Mouse (Mus musculus): ENCODE data around the gene Nuak1. TPM values are rescaled to one million over a fixed set of nuclear protein-coding genes. Genes with fewer than 3 reads are reported as not detected.

The Nuak1 gene
- total and polyA plus RNA-seq, 2 experiments, result 0.65 to 1.4 TPM

DNA sequence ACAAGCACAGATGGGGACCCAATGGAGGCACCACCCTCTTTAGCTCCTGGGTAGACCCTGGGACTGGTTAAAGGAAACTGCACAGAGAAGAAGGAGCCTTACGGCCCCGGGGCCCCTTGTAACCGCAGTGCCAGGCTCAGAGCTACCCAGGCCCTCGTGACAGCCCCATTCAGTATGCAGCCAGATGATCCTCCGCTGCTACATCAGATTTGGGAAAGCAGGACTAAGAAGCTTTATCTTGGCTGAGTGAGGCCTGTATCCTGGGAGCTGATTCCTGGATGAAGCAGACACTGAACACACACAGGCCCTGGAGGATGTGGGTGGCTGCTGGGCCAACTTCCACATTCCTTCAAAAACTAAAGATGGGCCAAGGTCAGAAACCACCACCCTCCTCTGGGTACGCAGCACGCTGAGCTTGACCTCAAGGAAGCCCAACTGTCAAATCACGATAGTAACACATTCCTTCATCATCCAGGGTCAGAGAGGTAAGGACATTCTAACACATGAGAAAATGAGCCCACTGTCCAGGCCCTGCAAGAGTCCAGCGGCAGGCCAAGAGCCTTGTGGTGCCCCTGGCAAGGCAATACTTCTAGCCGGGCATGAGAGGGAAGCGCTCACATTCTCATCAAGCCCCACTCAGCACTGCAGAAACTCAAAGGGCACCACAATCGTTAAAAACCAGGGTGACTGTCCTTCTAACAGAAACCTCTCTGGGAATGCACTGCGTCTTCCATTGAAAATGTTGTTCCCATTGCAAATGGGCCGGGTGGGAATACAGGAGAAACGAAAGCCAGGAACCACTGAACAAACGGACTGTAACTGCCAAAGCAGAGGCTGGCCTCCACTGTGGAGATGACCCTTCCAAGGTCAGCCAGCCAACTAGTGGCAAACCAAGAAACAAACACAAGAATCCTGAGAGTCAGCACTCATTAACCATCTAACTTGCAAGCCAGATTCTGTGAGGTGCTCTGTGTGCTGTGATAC, 29.0 kb downstream of the Nuak1 start:
- Histone ChIP-seq H3K27me3 (ENCODE audit: control insufficient read depth, insufficient read depth, low read length) (no peaks in the 10 kb centered on the region), H3K4me1 (ENCODE audit: control insufficient read depth, insufficient read depth, low read length) (peaks cover 2% of the 10 kb centered on the region; the same call in 1 of the 2 replicates), H3K79me2 (ENCODE audit: control insufficient read depth, insufficient read depth, low read length) (no peaks in the 10 kb centered on the region), H3K36me3 (ENCODE audit: control insufficient read depth, insufficient read depth, low read length) (no peaks in the 10 kb centered on the region), H3K9ac (ENCODE audit: low read depth, low read length) (no peak overlapping the region), H3K27ac (replicated peaks; ENCODE audit: insufficient read depth, low read depth, low read length) (no peak overlapping the region), H3K4me3 (ENCODE audit: insufficient read depth, low read depth, low read length) (no peak overlapping the region)
- 83% methylated on average over 16 of the region's 16 CpGs for WGBS
- no peak for DNase-seq (ENCODE audit: extremely low read depth, low read depth, low spot score)
- no peak for TF ChIP-seq CTCF (IDR thresholded peaks at IDR 0.05; ENCODE audit: low read depth, low read length)
- no peak for TF ChIP-seq POLR2A (IDR thresholded peaks at IDR 0.05; ENCODE audit: extremely low read depth, insufficient read depth, low read length)

DNA sequence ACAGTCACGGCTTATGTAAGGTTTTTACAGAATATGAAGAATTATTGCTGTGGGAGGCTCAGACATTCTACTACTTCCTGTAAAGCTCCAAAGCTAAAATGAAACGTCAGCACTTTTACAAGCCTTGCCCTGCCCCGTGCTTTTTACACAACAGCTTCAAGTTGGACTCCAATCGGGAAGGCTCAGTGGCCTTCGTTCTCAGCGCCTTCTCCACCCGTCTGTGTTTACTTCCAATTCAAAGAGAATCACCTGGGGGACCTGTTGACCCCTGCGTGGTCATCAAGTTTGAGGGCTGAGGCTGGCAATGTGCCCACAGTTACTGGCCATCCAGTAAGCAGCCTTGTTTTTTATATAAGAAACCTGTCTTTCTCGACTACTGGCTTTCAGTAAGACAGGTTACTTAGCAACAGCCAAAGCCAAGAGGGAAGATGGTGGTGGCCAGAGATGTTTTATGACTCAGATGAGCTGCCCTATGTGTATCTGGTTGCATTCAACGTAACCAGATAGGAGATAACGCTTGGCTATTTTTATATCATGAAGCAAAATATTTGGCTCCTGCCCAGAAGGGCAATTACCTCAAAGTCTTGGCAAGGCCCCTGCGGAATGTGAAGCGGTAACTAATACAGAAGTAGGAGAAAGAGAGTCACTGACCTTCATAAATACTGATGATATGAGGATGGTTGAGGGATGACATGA, 31.3 kb downstream of the Nuak1 start:
- no peaks in the 10 kb centered on the region for H3K36me3 ChIP-seq (ENCODE audit: control insufficient read depth, insufficient read depth, low read length)
- no peak overlapping the region for H3K9ac ChIP-seq (ENCODE audit: low read depth, low read length)
- DNase-seq (ENCODE audit: extremely low read depth, low read depth, low spot score), result peak; percentile 53
- 53% methylated on average over 13 of the region's 13 CpGs for WGBS
- no peaks in the 10 kb centered on the region for H3K79me2 ChIP-seq (ENCODE audit: control insufficient read depth, insufficient read depth, low read length)
- H3K27me3 ChIP-seq (ENCODE audit: control insufficient read depth, insufficient read depth, low read length), result no peaks in the 10 kb centered on the region
- H3K4me3 ChIP-seq (ENCODE audit: insufficient read depth, low read depth, low read length), result no peak overlapping the region
- H3K27ac ChIP-seq (replicated peaks; ENCODE audit: insufficient read depth, low read depth, low read length), result no peak overlapping the region
- H3K4me1 ChIP-seq (ENCODE audit: control insufficient read depth, insufficient read depth, low read length), result peaks cover 2% of the 10 kb centered on the region; the same call in 1 of the 2 replicates
- no peak for TF ChIP-seq POLR2A (IDR thresholded peaks at IDR 0.05; ENCODE audit: extremely low read depth, insufficient read depth, low read length)
- TF ChIP-seq CTCF (IDR thresholded peaks at IDR 0.05; ENCODE audit: low read depth, low read length), result no peak

DNA sequence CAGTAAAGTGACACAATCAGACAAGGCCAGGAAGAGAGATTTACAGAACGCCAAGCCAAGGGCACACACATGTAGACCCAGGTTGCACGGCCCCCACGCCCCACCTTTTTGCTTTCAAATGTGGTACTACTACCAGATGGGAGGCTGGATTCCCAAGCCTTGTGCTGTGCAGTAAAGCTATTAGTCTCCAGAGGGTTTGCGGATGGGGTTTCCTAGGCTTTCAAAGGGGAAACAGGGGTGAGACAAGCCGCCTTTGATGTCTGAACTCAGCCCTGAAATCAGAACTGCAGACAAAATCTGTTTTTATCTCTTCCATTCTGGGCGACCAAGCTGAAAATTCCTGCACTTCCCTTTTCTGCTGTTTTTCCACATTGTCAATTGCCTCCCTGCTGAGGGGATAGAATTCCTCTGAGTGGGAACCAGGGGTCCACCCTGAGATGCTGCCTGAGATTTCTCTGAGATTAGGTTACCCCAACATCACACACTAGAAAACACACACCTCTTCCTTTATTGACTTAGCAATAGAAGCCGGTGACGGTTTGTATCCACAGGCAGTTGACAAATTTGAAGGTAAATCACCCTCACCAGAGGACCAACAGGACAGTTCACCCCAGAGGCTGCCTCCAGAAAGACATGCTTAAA, 35.1 kb downstream of the Nuak1 start:
- no peaks in the 10 kb centered on the region for H3K79me2 ChIP-seq (ENCODE audit: control insufficient read depth, insufficient read depth, low read length)
- H3K4me3 ChIP-seq (ENCODE audit: insufficient read depth, low read depth, low read length), result no peak overlapping the region
- no peaks in the 10 kb centered on the region for H3K36me3 ChIP-seq (ENCODE audit: control insufficient read depth, insufficient read depth, low read length)
- 84% methylated on average over 8 of the region's 8 CpGs for WGBS
- no peak for DNase-seq (ENCODE audit: extremely low read depth, low read depth, low spot score)
- TF ChIP-seq POLR2A (IDR thresholded peaks at IDR 0.05; ENCODE audit: extremely low read depth, insufficient read depth, low read length) (no peak), CTCF (IDR thresholded peaks at IDR 0.05; ENCODE audit: low read depth, low read length) (no peak)
- no peak overlapping the region for H3K9ac ChIP-seq (ENCODE audit: low read depth, low read length)
- no peak overlapping the region for H3K27ac ChIP-seq (replicated peaks; ENCODE audit: insufficient read depth, low read depth, low read length)
- H3K4me1 ChIP-seq (ENCODE audit: control insufficient read depth, insufficient read depth, low read length), result peaks cover 5% of the 10 kb centered on the region; the same call in 1 of the 2 replicates
- no peaks in the 10 kb centered on the region for H3K27me3 ChIP-seq (ENCODE audit: control insufficient read depth, insufficient read depth, low read length)

DNA sequence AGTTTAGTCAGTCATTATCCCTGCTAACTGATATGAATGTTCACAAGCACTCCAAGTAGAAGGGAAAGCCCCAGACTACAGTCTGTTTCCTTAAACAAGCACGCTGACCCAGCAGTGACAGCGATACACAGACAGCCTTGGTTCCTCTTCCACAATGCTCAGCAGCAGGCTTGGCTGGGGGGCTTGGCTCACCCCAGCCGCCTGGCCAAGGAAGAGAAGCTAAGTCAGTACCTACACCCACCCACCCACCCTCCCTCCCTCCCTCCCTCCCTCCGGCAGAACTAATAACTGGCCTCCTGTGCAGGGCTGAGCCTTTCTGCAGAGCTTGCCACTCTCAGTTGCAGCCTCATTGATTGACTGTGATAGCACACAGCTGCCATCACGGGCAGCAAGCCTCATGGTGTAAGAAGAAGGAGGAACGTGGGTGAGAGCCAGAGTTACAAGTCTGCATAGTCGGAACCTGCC, 38.5 kb downstream of the Nuak1 start:
- H3K36me3 ChIP-seq (ENCODE audit: control insufficient read depth, insufficient read depth, low read length), result no peaks in the 10 kb centered on the region
- H3K27me3 ChIP-seq (ENCODE audit: control insufficient read depth, insufficient read depth, low read length), result no peaks in the 10 kb centered on the region
- peaks cover 5% of the 10 kb centered on the region; the same call in 1 of the 2 replicates for H3K4me1 ChIP-seq (ENCODE audit: control insufficient read depth, insufficient read depth, low read length)
- DNase-seq (ENCODE audit: extremely low read depth, low read depth, low spot score), result peak; percentile 26
- 65% methylated on average over 7 of the region's 7 CpGs for WGBS
- TF ChIP-seq POLR2A (IDR thresholded peaks at IDR 0.05; ENCODE audit: extremely low read depth, insufficient read depth, low read length), result no peak
- TF ChIP-seq CTCF (IDR thresholded peaks at IDR 0.05; ENCODE audit: low read depth, low read length), result no peak
- H3K4me3 ChIP-seq (ENCODE audit: insufficient read depth, low read depth, low read length), result no peak overlapping the region
- H3K79me2 ChIP-seq (ENCODE audit: control insufficient read depth, insufficient read depth, low read length), result no peaks in the 10 kb centered on the region
- H3K27ac ChIP-seq (replicated peaks; ENCODE audit: insufficient read depth, low read depth, low read length), result no peak overlapping the region; the same call in 1 of the 2 replicates
- H3K9ac ChIP-seq (ENCODE audit: low read depth, low read length), result no peak overlapping the region

DNA sequence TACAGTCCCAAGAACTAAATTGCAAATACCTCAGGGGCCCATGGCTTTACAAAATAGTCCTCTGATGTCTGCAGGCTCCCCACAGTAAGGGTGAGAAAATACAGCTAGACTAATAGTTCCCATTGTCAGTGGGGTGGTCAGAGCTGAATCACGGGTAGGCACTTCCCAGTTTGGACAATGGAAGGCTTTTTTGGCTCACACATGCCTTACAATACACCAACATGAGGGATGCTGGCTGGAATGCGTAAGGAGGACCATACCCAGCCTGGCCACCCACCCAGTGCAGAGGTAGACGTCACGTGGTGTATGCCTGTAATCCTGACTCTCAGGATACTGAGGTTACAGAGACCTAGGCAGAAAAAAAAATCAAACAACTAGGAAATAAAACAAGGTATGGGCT, 39.2 kb downstream of the Nuak1 start:
- WGBS, result 88% methylated on average over 4 of the region's 4 CpGs
- H3K27ac ChIP-seq (replicated peaks; ENCODE audit: insufficient read depth, low read depth, low read length), result no peak overlapping the region
- no peaks in the 10 kb centered on the region for H3K27me3 ChIP-seq (ENCODE audit: control insufficient read depth, insufficient read depth, low read length)
- no peaks in the 10 kb centered on the region for H3K79me2 ChIP-seq (ENCODE audit: control insufficient read depth, insufficient read depth, low read length)
- H3K4me3 ChIP-seq (ENCODE audit: insufficient read depth, low read depth, low read length), result no peak overlapping the region
- H3K4me1 ChIP-seq (ENCODE audit: control insufficient read depth, insufficient read depth, low read length), result peaks cover 5% of the 10 kb centered on the region; the same call in 1 of the 2 replicates
- TF ChIP-seq CTCF (IDR thresholded peaks at IDR 0.05; ENCODE audit: low read depth, low read length) (no peak), POLR2A (IDR thresholded peaks at IDR 0.05; ENCODE audit: extremely low read depth, insufficient read depth, low read length) (no peak)
- no peak for DNase-seq (ENCODE audit: extremely low read depth, low read depth, low spot score)
- no peak overlapping the region for H3K9ac ChIP-seq (ENCODE audit: low read depth, low read length)
- H3K36me3 ChIP-seq (ENCODE audit: control insufficient read depth, insufficient read depth, low read length), result no peaks in the 10 kb centered on the region

Data from liver, adult 2 months (tissue).